Mouse (Mus musculus): Measurements from ENCODE around the gene Stpg2. TPM values are rescaled to one million over a fixed set of nuclear protein-coding genes. Genes with fewer than 3 reads are reported as not detected.

Gene Stpg2
- polyA plus RNA-seq, 1 experiment from 2014 or later = not detected

Other genes with a start within 250 kb of the Stpg2 start
- gene Rap1gds1, start 130.5 kb upstream of the Stpg2 start, polyA plus RNA-seq (2014; fragmentation: Nextera tagmentation; extraction: Ambion mirVana) = 93.7 and 109 TPM in 2 replicates

All from hindbrain, embryonic 14.5 days (tissue).